Mouse (Mus musculus) heart, postnatal 4 days (tissue): ENCODE results near the gene Ypel5. TPM values are rescaled to one million over a fixed set of nuclear protein-coding genes. Genes with fewer than 3 reads are reported as not detected.

ENCODE experiments used
- DNase-seq: peaks from one replicate; pipeline ENCODE4 v3.0.0; 2021
- total RNA-seq, 2 experiments: library from RNA; stranded (reverse); gene quantifications; 2 replicates each; pipeline ENCODE4 v1.2.3; 2021

The Ypel5 gene
- total RNA-seq, 2 experiments from 2014 or later: 36.3 to 38.4 TPM

- DNase-seq: no peak
These were observed 8.8 kb downstream of the Ypel5 start for GRCm38 (mm10) chr17:72844949-72845490.

- DNase-seq: no peak
These were observed 9.3 kb downstream of the Ypel5 start for GRCm38 (mm10) chr17:72845521-72845920.

DNA sequence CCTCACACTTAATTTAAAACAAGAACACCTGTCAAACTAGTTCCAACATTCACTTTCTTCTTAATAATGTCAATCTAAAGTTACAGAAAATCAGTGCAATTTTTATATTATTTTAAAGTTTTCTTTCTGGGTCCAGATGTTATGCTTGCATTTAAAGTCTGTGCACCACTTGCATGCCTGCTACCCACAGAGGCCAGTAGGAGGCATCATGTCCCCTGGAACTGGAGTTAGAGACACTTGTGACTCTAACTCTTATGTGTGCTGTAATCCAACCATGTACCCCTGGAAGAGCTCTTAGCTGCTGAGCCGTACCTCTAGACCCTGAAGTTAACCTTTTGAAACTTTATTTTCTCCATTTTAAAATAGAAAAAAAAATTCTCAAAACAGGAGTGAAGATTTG is 19.0 kb downstream of the Ypel5 start:
- no peak for DNase-seq

DNA sequence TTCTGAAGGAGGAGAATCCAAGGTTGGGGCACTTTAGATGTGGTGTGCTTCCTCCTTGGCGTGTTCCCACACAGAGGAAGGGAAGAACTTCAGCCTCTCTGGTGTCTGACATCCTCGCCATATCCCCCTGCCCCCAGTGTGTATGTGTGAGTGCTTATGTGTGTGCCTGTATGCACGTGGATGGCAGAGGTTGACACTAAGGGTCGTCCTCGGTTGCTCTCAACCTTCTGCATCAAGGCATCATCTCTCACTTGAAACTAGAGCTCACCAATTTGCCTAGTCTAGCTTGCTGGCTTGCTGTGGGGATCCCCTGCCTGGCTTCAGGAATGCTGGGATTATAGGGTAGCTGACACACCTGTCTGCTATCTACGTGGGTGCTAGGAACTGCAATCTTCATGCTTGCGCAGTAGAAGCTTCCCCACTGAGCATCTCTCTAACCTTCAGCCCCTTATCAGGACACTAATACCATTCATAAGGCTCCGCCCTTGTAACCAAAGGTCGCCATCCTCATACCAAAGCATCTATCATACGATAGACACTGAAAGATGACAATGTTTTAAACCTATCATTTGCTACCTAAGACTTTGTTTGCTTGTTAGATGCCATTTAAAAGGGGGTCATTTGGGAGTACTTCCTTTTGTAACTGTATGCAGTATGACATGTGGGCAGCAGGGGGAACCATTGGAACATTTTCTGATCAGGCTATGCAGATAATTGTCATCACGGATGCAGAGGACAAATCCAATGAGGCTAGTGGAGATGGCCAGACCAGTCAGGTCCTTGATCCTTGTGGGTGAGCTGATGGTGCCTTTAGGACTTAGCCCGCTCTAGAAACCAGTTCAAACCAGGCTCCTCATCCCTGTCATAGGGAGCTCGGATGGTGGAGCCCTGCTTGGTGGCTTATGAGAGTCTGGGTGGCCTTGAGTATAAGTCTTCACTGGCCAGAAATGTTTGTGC is 21.7 kb downstream of the Ypel5 start:
- DNase-seq: peak; percentile 79

DNA sequence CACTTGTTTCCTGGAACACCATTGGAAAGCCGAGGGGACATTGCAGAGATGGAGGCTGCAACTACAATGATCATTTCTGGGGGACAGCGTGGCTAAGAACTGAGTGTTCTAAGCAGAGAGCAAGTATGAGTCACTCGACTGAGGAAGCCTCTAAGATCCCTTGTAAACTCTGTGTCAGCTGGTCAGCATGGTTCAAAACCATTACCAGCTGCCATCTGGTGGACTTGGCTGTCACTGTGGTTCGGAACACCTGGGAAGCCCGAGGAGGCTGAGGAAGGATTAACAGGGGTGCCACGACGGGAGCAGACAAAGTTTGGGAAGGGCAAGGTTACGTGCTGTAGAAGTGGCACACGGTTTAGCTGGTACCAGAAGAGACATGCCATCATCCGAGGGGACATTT is 27.0 kb downstream of the Ypel5 start:
- no peak for DNase-seq

DNA sequence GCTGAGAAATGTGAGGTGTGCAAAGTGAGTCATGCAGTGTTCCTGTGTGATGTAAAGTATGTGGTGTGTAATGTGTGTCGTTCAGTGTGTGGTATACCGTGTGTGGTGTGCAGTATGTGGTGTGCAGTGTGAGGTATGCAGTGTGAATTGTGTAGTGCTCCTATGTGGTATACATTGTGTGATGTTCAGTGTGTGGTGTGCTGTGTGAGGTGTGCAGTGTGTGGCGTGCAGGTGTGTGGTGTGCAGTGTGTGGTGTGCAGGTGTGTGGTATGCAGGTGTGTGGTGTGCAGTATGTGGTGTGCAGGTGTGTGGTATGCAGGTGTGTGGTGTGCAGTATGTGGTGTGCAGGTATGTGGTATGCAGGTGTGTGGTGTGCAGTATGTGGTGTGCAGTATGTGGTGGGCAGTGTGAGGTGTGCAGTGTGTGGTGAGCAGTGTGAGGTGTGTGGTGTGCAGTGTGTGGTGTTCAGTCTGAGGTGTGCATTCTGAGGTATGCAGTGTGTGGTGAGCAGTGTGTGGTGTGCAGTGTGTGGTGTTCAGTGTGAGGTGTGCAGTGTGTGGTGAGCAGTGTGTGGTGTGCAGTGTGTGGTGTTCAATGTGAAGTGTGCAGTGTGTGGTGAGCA is 30.5 kb downstream of the Ypel5 start:
- DNase-seq: no peak

DNA sequence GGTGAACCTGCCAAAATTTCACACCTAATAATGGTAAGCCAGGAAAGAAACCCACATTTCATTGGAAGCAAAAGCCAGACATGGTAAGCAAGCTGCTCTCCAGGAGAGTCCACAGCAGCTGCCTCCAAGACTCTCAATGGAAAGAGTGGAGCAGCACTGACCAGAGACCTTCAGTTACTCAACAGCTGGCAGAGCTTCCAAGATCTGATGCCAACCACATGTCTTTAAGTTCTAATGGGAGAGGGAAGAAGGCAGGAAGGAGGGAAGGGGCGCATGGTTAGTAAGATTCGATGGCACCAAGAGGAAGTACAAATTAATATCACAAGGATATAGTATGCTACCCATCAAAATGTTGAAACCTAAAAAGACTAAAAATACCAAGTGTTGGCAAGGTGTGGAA is 31.9 kb downstream of the Ypel5 start:
- DNase-seq: no peak

- peak; percentile 33 for DNase-seq
These were observed 42.7 kb downstream of the Ypel5 start for GRCm38 (mm10) chr17:72878979-72879378.

- DNase-seq: no peak
These were observed 43.9 kb downstream of the Ypel5 start for GRCm38 (mm10) chr17:72880156-72880555.

DNA sequence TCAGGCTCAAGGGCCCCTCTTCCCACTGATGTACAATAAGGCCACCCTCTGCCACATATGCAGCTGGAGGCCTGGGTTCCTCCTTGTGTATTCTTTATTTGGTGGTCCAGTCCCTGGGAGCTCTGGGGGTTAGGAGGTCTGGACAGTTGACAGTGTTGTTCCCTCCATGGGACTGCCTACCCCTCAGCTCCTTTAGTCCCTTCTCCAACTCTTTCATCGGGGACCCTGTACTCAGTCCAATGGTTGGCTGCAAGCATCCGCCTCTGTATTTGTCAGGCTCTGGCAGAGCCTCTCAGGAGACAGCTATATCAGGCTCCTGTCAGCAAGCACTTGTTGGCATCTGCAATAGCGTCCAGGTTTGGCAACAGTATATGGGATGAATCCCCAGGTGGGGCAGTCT is 44.8 kb downstream of the Ypel5 start:
- DNase-seq: no peak

DNA sequence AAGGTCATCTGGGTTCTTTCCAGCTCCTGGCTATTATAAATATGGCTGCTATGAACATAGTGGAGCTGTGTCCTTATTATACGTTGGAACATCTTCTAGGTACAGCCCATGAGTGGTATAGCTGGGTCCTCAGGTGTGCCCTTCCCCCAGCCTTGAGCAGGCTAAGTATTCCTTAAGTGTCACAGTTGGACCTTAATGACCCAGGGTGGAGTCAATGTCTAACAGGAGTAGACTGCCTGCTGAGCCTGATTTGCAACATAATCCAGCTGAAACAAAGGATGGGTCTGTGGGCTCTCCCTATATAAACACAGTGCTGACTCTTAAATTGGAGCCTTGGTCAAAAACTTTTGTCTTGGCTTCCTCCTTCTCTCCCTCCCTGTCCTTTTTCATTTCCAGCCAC is 45.6 kb downstream of the Ypel5 start:
- DNase-seq: no peak

GRCm38 (mm10) chr17:72889556-72890397 is 53.5 kb downstream of the Ypel5 start:
- DNase-seq: peak; percentile 71

DNA sequence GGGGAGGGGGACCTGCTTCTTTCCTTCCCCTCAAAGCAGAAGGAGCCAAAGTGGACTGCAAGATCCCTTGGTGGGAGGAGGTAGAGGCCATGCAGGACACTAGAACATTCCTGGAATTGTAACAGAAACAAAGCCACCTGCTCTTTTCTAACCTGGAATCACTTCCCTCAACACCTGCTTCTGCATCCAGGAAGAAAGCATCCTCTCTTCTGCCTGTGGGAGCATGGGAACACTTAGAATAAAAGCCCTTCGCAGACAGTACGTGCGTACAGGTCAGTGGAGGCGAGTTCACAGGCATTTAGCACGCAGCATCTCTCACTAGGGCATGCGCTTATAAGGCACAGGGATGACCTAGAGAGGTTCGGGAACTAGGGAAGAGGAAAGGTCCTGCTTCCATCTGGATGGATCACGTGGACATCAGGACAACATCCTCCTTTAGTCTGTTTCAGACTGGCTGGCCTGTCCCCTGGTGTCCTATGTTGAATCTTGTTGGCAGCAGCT is 54.2 kb downstream of the Ypel5 start:
- no peak for DNase-seq

DNA sequence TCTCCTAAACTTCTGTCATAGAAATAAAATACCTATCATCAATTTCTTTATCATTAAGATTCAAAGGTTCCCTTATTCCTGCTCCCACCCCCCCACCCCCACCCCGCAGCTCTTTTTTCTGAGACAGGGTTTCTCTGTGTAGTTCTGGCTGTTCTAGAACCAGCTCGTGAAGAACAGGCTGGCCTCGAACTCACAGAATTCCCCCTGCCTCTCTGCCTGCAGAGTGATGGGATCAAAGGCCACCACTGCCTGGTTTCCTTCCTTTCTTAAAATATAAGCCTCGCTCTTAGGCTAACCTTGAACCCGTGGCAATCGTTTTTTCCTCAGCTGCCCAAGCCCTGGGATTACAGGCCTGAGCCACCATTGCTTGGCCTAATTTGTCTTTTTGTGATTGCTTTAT is 55.3 kb downstream of the Ypel5 start:
- no peak for DNase-seq

DNA sequence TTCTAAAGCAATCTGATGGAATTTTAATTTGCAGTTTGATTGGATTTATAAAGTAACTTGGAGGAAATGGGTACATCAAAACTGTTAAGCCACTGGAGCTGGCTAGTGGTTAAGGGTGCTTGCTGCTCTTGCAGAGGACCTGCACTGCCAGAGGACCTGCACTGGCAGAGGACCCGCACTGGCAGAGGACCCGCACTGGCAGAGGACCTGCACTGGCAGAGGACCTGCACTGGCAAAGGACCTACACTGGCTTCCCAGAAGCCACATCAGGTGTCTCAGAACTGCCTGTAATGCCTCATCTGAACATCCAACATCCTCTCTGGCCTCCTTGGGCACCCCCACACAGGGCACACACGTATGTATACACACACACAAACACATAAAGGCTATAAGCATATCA is 59.3 kb downstream of the Ypel5 start:
- DNase-seq: no peak

DNA sequence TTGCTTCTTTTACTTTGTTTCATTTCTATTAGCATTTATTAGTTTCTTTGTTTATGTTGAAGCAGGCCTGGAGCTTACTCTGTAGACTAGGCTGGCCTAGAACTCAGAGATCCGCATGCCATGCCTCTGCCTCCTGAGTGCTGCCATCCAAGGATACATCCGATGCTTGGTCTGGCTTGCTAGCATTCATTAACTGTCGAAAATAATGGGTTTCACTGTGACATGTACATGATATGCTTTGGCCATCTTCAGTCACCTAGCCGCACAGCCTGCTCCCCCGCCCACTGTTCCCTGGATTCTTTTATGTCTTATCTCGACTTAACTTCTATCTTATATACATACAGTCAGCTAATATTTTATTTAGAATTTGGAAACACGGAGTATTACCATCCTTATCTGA is 60.8 kb downstream of the Ypel5 start:
- DNase-seq: no peak

DNA sequence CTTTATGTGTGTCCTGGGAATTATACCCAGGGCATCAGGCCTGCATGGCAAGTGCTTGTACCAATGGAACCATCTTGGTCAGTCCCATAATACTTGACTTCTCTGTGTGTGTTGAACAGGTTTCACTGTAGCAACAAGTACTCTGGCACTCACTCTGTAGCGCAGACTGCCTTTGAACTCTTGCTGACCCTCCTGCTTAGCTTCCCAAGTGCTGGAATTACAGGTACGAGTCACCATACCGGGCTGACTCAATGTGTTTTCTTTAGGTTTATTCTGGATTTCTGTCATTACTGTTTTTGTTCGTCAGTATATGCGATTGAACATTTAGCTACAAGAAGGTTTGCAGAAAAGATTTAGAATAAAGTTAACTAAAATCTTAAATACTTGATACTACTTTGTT is 61.7 kb downstream of the Ypel5 start:
- peak; percentile 1 for DNase-seq

DNA sequence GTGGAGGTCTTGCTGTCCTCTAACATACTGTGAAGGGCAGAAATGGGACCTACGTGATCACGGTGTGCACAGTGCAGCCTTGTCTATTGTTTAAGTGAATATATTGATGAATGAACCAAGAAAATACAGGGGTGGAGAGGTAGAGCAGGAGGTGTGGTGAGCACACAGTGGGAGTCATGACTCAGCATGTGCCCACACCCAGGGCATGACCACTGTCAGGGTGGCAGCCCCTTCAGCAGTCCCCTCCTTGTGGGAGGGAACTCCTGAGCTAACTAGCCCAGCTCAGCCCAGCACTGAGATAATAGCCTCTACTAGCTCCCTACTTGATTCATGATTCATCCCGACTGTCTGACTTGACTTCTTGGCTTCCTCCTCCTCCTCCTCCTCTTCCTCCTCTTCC is 62.5 kb downstream of the Ypel5 start:
- DNase-seq: peak; percentile 2
